Mouse (Mus musculus): ENCODE data around the gene Pacrg. TPM values are rescaled to one million over a fixed set of nuclear protein-coding genes. Genes with fewer than 3 reads are reported as not detected.

Gene Pacrg
- polyA plus RNA-seq, 1 experiment from 2014 or later: 0.57 TPM

DNA sequence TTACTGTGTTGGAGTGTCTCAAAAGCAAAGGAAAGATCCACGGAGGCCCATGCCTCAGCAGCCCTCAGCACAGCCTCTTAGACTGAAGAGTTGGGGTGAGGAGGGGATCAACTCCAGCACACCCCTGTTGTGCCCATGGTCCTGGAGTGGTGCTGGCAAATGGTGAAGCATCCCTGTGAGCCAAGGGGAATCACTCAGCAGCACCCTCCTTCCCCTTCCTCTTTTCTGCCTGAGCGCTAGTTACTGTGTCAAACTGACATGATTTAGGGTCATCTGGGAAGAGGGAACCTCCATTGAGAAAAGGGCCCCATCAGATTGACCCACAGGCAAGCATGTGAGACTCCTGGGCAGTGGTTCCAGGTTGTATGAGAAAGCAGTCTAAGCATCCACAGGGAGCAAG, 299.3 kb downstream of the Pacrg start:
- H3K9me3 ChIP-seq (ENCODE audit: control insufficient read depth): no peaks in the 10 kb centered on the region
- H3K27me3 ChIP-seq (replicated peaks; ENCODE audit: control insufficient read depth, insufficient read depth, low read length): no peaks in the 10 kb centered on the region
- H3K4me2 ChIP-seq (replicated peaks; ENCODE audit: low read depth): no peak overlapping the region
- no peak overlapping the region for H3K27ac ChIP-seq (ENCODE audit: low read depth, low read length)
- TF ChIP-seq CTCF (IDR thresholded peaks at IDR 0.05; ENCODE audit: low read depth): no peak
- no peak overlapping the region for H3K4me3 ChIP-seq (ENCODE audit: low read depth, low read length)
- no peaks in the 10 kb centered on the region for H3K4me1 ChIP-seq (replicated peaks; ENCODE audit: control insufficient read depth, insufficient read depth, low read length)
- no peaks in the 10 kb centered on the region for H3K36me3 ChIP-seq (ENCODE audit: control insufficient read depth, insufficient read depth)
- 77% methylated on average over 2 of the region's 2 CpGs for WGBS
- H3K9ac ChIP-seq (ENCODE audit: low read depth, low read length): no peak overlapping the region
- ATAC-seq: no peak

DNA sequence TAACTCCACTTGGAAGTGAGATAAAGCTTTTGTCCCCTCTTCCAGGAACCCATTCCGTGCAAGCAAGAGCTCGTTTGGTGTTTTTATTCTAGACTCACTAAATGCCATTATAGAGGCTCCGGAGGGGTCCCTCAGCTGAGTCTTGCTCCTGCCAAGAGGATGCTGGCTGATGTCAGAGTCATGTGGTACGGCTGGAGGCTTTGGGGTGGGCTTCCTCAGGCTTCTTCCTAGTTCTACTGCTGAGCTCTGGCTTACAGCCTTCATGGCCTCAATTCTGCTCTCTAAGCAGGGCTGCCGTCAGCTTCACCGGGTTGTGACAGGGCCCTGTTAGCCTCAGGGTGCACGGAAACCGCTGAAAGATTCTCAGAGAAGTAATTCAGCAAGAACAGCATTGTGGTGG, 305.9 kb downstream of the Pacrg start:
- Histone ChIP-seq H3K4me1 (replicated peaks; ENCODE audit: control insufficient read depth, insufficient read depth, low read length) (no peaks in the 10 kb centered on the region), H3K36me3 (ENCODE audit: control insufficient read depth, insufficient read depth) (no peaks in the 10 kb centered on the region), H3K4me3 (ENCODE audit: low read depth, low read length) (no peak overlapping the region), H3K27me3 (replicated peaks; ENCODE audit: control insufficient read depth, insufficient read depth, low read length) (no peaks in the 10 kb centered on the region), H3K9ac (ENCODE audit: low read depth, low read length) (no peak overlapping the region), H3K27ac (ENCODE audit: low read depth, low read length) (no peak overlapping the region), H3K4me2 (replicated peaks; ENCODE audit: low read depth) (no peak overlapping the region), H3K9me3 (ENCODE audit: control insufficient read depth) (no peaks in the 10 kb centered on the region)
- ATAC-seq: no peak
- TF ChIP-seq CTCF (IDR thresholded peaks at IDR 0.05; ENCODE audit: low read depth): no peak
- WGBS: 77% methylated on average over 8 of the region's 8 CpGs

DNA sequence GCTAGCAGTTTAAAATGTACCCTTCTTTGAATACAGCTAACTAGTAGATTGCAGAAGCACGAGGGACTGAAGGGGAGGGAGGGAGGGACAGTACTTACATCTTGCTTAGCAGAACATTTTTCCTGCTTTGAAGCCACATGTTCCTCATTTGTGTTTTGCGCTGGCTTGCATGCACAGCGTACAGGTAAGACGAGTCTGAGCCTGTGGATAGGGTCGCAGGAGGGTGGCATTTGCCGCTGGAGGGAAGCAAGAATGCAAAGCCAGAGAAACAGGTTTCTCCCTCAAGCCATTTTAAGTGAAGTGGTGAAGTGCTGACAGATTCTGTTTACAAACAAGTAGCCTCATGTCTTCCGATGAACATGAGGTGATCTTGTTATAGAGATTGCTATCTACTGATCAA, 306.6 kb downstream of the Pacrg start:
- ATAC-seq: no peak
- Histone ChIP-seq H3K4me2 (replicated peaks; ENCODE audit: low read depth) (no peak overlapping the region), H3K4me1 (replicated peaks; ENCODE audit: control insufficient read depth, insufficient read depth, low read length) (no peaks in the 10 kb centered on the region), H3K36me3 (ENCODE audit: control insufficient read depth, insufficient read depth) (no peaks in the 10 kb centered on the region), H3K27ac (ENCODE audit: low read depth, low read length) (no peak overlapping the region), H3K27me3 (replicated peaks; ENCODE audit: control insufficient read depth, insufficient read depth, low read length) (no peaks in the 10 kb centered on the region), H3K9me3 (ENCODE audit: control insufficient read depth) (no peaks in the 10 kb centered on the region), H3K9ac (ENCODE audit: low read depth, low read length) (no peak overlapping the region), H3K4me3 (ENCODE audit: low read depth, low read length) (no peak overlapping the region)
- 62% methylated on average over 7 of the region's 7 CpGs for WGBS
- no peak for TF ChIP-seq CTCF (IDR thresholded peaks at IDR 0.05; ENCODE audit: low read depth)

DNA sequence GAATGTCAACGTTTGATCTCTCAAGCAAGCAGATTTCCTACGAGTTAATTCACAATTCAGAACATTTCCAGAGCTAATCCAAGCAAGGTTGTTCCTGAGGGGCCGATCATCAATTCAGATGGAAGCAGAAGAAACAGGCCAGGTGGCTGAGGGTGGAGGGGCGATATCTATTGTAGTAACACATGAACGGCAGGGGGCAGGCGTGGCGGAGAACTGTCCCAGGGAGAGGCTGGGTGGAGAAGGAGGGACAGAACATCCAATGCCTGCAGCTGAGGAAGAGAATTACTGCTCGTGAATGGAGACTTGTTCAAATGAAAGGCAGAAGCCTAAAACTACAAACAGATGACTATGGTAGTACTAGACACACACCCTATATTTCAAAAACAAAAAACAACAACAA, 309.1 kb downstream of the Pacrg start:
- H3K27ac ChIP-seq (ENCODE audit: low read depth, low read length): no peak overlapping the region
- H3K36me3 ChIP-seq (ENCODE audit: control insufficient read depth, insufficient read depth): no peaks in the 10 kb centered on the region
- no peaks in the 10 kb centered on the region for H3K9me3 ChIP-seq (ENCODE audit: control insufficient read depth)
- H3K9ac ChIP-seq (ENCODE audit: low read depth, low read length): no peak overlapping the region
- no peaks in the 10 kb centered on the region for H3K27me3 ChIP-seq (replicated peaks; ENCODE audit: control insufficient read depth, insufficient read depth, low read length)
- no peak overlapping the region for H3K4me2 ChIP-seq (replicated peaks; ENCODE audit: low read depth)
- 32% methylated on average over 8 of the region's 8 CpGs for WGBS
- TF ChIP-seq CTCF (IDR thresholded peaks at IDR 0.05; ENCODE audit: low read depth): peak; percentile 64
- no peaks in the 10 kb centered on the region for H3K4me1 ChIP-seq (replicated peaks; ENCODE audit: control insufficient read depth, insufficient read depth, low read length)
- no peak for ATAC-seq
- H3K4me3 ChIP-seq (ENCODE audit: low read depth, low read length): no peak overlapping the region

DNA sequence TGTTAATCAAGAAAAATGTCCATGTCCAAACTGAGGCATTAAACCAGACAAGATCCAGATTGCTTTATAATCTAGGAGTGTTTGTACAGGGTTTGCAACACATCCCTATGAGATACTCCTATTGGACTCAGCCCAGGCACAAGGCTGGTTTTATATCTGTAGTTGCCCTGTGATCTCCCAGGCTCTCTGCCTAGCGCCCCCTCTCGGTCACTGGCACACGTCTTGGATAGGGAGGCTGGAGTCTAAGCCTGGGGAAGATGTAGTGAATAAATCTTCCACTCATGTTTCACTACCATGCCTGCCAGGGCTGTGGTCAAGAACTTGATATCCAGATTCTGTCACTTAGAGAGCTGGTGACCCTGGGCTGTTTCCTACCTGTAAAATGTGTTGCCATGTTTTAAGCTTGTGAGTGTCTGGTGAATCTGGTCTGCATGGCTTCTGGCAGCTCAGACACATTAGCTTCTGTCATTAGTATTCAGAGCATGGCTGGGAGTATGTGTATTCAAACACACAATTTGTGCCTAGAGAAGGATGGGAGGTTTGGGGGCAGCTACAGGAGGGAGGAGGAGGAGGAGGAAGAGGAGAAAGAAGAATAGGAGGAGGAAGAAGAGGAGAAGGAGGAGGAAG, 310.7 kb downstream of the Pacrg start:
- Histone ChIP-seq H3K36me3 (ENCODE audit: control insufficient read depth, insufficient read depth) (no peaks in the 10 kb centered on the region), H3K4me3 (ENCODE audit: low read depth, low read length) (no peak overlapping the region), H3K9ac (ENCODE audit: low read depth, low read length) (no peak overlapping the region), H3K27ac (ENCODE audit: low read depth, low read length) (no peak overlapping the region), H3K4me2 (replicated peaks; ENCODE audit: low read depth) (no peak overlapping the region), H3K4me1 (replicated peaks; ENCODE audit: control insufficient read depth, insufficient read depth, low read length) (no peaks in the 10 kb centered on the region), H3K27me3 (replicated peaks; ENCODE audit: control insufficient read depth, insufficient read depth, low read length) (no peaks in the 10 kb centered on the region), H3K9me3 (ENCODE audit: control insufficient read depth) (no peaks in the 10 kb centered on the region)
- ATAC-seq: no peak
- 65% methylated on average over 3 of the region's 3 CpGs for WGBS
- 0 out of 2 replicates have a peak, but pooled peaks have one; percentile 18 for TF ChIP-seq CTCF (IDR thresholded peaks at IDR 0.05; ENCODE audit: low read depth)

DNA sequence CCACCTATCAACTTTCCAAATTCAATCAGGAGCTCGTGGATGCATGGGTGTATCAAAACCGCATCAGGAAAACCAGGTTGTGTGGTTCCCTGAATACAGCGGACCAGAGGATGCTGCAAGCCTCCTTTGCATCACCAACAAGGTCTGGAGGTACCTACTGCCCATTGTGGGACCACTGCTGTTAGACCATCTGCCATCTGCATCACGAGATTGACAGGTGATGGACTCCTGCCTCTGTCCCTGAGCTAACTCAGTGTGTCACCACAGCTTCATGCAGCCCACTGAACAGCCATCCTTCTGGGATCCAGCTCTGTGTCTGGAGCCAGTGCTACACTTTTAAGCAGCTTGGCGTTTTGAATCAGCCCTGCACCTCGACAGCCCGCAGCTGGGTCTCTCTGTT, 318.8 kb downstream of the Pacrg start:
- Histone ChIP-seq H3K27ac (ENCODE audit: low read depth, low read length) (no peak overlapping the region), H3K9ac (ENCODE audit: low read depth, low read length) (no peak overlapping the region), H3K9me3 (ENCODE audit: control insufficient read depth) (no peaks in the 10 kb centered on the region), H3K4me2 (replicated peaks; ENCODE audit: low read depth) (no peak overlapping the region), H3K27me3 (replicated peaks; ENCODE audit: control insufficient read depth, insufficient read depth, low read length) (no peaks in the 10 kb centered on the region), H3K4me3 (ENCODE audit: low read depth, low read length) (no peak overlapping the region), H3K4me1 (replicated peaks; ENCODE audit: control insufficient read depth, insufficient read depth, low read length) (no peaks in the 10 kb centered on the region), H3K36me3 (ENCODE audit: control insufficient read depth, insufficient read depth) (no peaks in the 10 kb centered on the region)
- 82% methylated on average over 7 of the region's 7 CpGs for WGBS
- ATAC-seq: no peak
- no peak for TF ChIP-seq CTCF (IDR thresholded peaks at IDR 0.05; ENCODE audit: low read depth)
